ENCODE assay signal across 13 mouse cellular contexts in genomic region chr9:103558741-103559140, GRCm38 (mm10).
A peak's percentile ranks its signal among the peaks of the same experiment; 100 is the strongest.
DNase-seq lines count a peak whose midpoint lies in the region; ATAC-seq and TF ChIP-seq lines count a peak whose summit lies in the region.
"Had no signal": no experiment of that assay in that cellular context is flagged by ENCODE, and none has a peak within 500 bp of the region (broad histone marks: within the 10 kb centered on the region; RNA-seq: fewer than 3 reads in every experiment).

No protein-coding gene starts in this region.

- no peak for TF ChIP-seq POLR2A in brain, embryonic 14.5 days (IDR thresholded peaks at IDR 0.05; ENCODE audit: borderline replicate concordance, extremely low read depth, insufficient read depth, insufficient read length, poor library complexity, severe bottlenecking)

- 78% methylated on average over 6 of the region's 6 CpGs for WGBS in kidney, embryonic 16.5 days

- no peak overlapping the region for H3K4me2 ChIP-seq in kidney, embryonic 16.5 days (replicated peaks; ENCODE audit: low read depth, low read length)

- no peak overlapping the region for H3K9ac ChIP-seq in kidney, embryonic 16.5 days (replicated peaks; ENCODE audit: low read length)
- H3K9ac ChIP-seq: liver, postnatal 0 days had no signal

- peak; percentile 60 to 65 for DNase-seq in cerebellum, postnatal 14 days
- DNase-seq in cerebellum, adult 11 months, result no peak
- DNase-seq in left cerebral cortex, adult 2 months (ENCODE audit: extremely low spot score in 1 of 2, low spot score in 2 of 2), result no peak
- no peak for DNase-seq in left cerebral cortex, adult 8-10 months (ENCODE audit: low spot score in 2 of 2)
- DNase-seq in brain, embryonic 14.5 days (ENCODE audit: low read depth), result peak; percentile 92
- DNase-seq in layer of hippocampus, adult 2 months (ENCODE audit: low spot score in 2 of 2), result peak in 1 of 2 experiments; percentile 34
- no peak for DNase-seq in embryo, embryonic 10.5 days (ENCODE audit: low spot score)
- DNase-seq: adrenal gland, adult 2 months; gastrocnemius, adult 2 months; heart, postnatal 4 days; liver, postnatal 0 days; thymus, adult 18-20 months had no signal

- no peak for TF ChIP-seq CTCF in left cerebral cortex, adult 2 months (IDR thresholded peaks at IDR 0.05)
- no peak for TF ChIP-seq CTCF in brain, embryonic 14.5 days (IDR thresholded peaks at IDR 0.05; ENCODE audit: borderline replicate concordance, extremely low read depth, insufficient read depth, insufficient read length)
- TF ChIP-seq CTCF in layer of hippocampus, adult 2 months (conservative IDR thresholded peaks at IDR 0.05), result no peak

- no peaks in the 10 kb centered on the region for H3K27me3 ChIP-seq in kidney, embryonic 16.5 days (ENCODE audit: insufficient read depth, low read length)

- H3K4me1 ChIP-seq in kidney, embryonic 16.5 days (ENCODE audit: insufficient read depth, low read length), result peaks cover 5% of the 10 kb centered on the region; the same call in 1 of the 2 replicates

- intact Hi-C loops in left cerebral cortex, adult 2 months (cut with DNase I), result loop anchor here (5.0 kb wide), 1 partner anchor 384 kb away; no protein-coding TSS in a partner anchor

- no peak for ATAC-seq in kidney, embryonic 16.5 days (ENCODE audit: low FRiP score, low TSS enrichment)
- ATAC-seq: liver, postnatal 0 days had no signal

- H3K36me3 ChIP-seq in kidney, embryonic 16.5 days (ENCODE audit: insufficient read depth, low read length), result no peaks in the 10 kb centered on the region

- H3K9me3 ChIP-seq in kidney, embryonic 16.5 days (ENCODE audit: low read length), result 0 out of 2 replicates have a peak, but pooled peaks cover 3% of the 10 kb centered on the region

- H3K27ac ChIP-seq in left cerebral cortex, adult 2 months, result peak overlapping the region; percentile 79
- peak overlapping the region; percentile 72 for H3K27ac ChIP-seq in layer of hippocampus, adult 2 months
- H3K27ac ChIP-seq in kidney, embryonic 16.5 days (ENCODE audit: low read length), result no peak overlapping the region
- H3K27ac ChIP-seq: gastrocnemius, adult 2 months had no signal

- no peak overlapping the region for H3K4me3 ChIP-seq in left cerebral cortex, adult 2 months
- no peak overlapping the region for H3K4me3 ChIP-seq in layer of hippocampus, adult 2 months
- no peak overlapping the region for H3K4me3 ChIP-seq in kidney, embryonic 16.5 days (ENCODE audit: low read length)
- H3K4me3 ChIP-seq: gastrocnemius, adult 2 months had no signal

Comparison
In these comparisons a context has a peak if more than half of its experiments do, and no peak if none do; other contexts are left out.
1. DNase-seq: peak in cerebellum, postnatal 14 days (2 of 2) and brain, embryonic 14.5 days (single experiment); none in cerebellum, adult 11 months (single experiment), left cerebral cortex, adult 2 months (0 of 2), left cerebral cortex, adult 8-10 months (0 of 2) and embryo, embryonic 10.5 days (single experiment).